Mouse (Mus musculus) right cerebral cortex, postnatal 25 days (tissue): ENCODE results near the gene Hilpda.

Source experiments
- DNase-seq: peaks from one replicate; pipeline ENCODE4 v3.0.0; 2022

The Hilpda gene

GRCm38 (mm10) chr6:29278513-29279267 lies 6.4 kb downstream of the Hilpda start:
- DNase-seq: no peak

DNA sequence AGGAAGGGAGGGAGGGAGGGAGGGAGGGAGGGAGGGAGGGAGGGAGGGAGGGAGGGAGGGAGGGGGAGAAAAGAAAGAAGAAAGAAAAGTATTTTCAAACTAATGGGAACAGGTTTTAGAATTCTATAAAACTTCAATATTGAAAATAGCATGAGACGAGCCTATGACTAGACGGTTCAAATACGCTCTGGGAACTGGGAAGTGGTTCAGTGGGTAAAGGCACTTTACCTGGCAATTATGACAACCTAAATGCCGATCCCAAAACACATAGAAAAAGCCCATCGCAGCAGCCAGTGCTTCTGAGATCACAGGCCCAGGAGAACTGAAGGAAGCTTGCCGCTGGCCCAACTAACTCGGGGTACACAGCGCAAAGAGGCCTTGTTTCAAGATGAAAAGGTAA lies 7.0 kb downstream of the Hilpda start, which contains the start of gene Fam71f2:
Gene Fam71f2 (plus strand): TSS at position 301 of the 400 bp plus-strand sequence.
- DNase-seq: no peak

GRCm38 (mm10) chr6:29280671-29281070 lies 8.4 kb downstream of the Hilpda start:
- DNase-seq: no peak

DNA sequence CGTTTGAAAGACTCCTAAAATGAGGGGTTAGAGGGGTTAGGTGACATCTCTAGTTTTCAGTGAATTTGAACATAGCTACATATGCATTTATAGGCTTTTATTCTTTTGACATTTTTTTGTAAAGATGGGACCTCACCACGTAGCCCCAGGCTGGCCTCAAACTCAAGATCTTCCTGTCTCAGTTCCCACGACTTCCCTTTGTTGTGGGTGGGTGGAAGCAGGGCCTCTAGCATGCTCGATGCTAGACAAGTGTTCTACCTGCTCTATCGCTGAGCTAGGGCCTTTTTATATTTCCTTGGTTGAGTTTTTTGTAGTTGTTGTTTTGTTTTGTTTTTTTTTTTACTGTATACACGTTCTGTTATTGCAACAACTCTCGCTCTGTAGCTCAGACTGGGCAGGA lies 14.6 kb downstream of the Hilpda start:
- no peak for DNase-seq

- no peak for DNase-seq
Measured at GRCm38 (mm10) chr6:29287481-29287880, 15.2 kb downstream of the Hilpda start.

DNA sequence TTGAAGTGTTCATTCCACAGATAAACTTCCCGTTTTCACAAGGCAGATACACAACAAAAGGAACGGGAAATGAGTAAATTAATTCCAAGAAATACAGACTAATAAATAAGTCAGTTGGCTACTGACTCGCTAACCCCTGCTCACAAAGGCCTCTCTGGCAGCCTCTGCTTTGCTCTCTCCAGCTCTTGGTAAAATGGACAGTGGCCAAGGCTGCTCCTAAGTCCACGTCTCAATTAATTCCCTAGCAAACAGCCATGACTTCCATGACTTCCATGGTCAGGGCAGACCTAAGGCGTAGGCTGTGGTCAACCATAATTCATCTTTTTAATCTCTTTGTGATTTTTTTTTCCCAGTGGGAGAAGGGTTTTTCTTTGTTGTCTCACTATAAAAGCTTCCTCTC lies 15.7 kb downstream of the Hilpda start:
- no peak for DNase-seq

GRCm38 (mm10) chr6:29288651-29289050 lies 16.4 kb downstream of the Hilpda start:
- DNase-seq: no peak

GRCm38 (mm10) chr6:29299112-29299511 lies 26.8 kb downstream of the Hilpda start:
- DNase-seq: no peak

DNA sequence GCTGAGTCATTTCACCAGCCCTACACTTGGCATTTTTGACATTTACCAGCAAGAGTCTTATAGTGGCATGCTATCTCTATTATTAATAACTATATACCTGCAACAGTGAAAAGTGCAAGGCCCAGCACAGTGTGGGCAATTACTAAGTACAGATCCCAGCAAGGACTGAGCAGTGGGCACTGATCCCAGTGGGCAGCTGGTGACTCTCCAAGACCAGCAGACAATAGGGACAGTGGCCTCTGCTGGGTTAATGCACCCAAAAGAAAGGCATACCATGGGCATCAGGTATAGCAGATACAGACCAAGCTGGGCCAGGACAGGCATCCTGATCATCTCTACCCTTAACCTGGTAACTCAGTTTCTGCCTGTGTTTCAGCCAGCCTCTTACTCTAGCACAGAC lies 31.0 kb downstream of the Hilpda start:
- DNase-seq: no peak

DNA sequence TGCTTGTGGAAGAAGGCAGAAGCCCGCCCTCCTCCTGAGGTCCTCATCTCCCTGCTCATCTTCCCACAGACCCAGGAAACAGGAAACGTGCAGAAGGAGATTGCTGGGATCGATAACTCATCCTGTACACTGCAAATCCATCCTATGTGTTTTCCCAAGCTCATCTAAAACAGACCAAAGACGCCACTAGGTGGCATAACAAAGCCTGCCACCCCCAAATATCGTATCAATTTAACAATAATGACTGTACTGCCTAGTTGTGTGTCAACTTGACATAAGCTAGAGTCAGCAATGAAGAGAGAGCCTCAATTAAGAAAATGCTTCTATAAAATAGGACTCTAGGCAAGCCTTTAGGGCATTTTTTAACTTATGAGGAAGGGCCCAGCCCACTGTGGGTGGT lies 31.4 kb downstream of the Hilpda start:
- no peak for DNase-seq

DNA sequence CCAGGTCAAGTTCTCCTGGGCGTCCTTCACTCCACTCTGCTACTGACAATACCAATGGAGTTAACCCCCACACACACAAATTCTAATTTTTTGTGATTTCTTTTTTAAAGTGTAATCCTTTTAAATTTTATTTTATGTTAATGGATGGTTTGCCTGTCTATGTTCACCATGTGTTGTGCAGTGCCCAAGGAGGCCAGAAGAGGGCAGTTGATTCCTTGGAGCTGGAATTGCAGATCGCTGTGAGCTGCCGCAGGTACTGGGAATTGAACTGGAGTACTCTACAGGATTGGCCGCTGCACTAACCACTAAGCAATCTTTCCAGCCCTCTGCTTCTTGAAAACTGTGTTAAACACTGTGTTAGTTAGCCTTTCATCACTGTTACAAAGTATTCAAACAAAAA lies 33.2 kb downstream of the Hilpda start:
- no peak for DNase-seq

- DNase-seq: no peak
Measured at GRCm38 (mm10) chr6:29308846-29309605, 36.7 kb downstream of the Hilpda start.

- no peak for DNase-seq
Measured at GRCm38 (mm10) chr6:29313690-29314202, 41.5 kb downstream of the Hilpda start.

DNA sequence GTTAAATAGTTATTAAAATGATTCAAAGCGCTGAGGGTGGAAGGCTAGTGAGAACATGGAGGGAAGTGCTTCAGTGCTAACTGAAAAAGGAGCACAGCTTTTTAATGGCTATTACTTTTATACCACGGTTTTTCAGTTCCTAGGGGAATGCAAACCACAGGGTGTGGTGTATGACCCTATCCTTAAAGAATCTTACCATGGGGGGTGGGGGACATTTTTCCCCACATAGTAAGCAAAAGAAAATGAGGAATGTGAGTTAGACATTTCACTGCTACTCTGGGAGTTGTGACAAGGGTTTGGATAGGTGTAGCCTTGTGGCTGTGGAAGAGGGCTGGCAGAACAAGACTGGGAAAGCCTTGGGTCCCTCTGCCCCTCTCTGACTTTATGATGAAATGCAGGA lies 45.0 kb downstream of the Hilpda start:
- no peak for DNase-seq

GRCm38 (mm10) chr6:29317941-29318340 lies 45.7 kb downstream of the Hilpda start:
- DNase-seq: no peak

- no peak for DNase-seq
Measured at GRCm38 (mm10) chr6:29318879-29319278, 46.6 kb downstream of the Hilpda start, which contains the start of gene Fam71f1. Gene Fam71f1, plus strand, starts transcription at chr6:29319140.

- no peak for DNase-seq
Measured at GRCm38 (mm10) chr6:29321586-29321985, 49.3 kb downstream of the Hilpda start.

DNA sequence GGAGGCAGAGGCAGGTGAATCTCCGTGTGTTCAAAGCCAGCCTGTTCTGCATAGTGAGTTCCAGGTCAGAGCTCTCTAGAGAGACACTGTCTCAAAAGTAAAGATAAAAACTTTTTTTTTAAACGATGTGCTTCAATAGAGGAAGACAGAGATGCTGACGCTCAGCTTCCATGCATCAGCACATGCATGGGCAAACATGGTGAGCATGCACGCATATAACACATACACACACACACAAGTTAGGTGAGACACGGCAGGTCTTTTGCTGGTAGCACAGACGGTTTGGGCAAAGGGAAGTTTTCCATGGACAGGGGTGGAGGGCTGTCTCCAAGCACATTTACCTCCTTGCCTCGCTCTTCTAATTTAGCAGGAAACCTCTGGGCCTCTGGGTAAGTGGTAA lies 49.9 kb downstream of the Hilpda start:
- no peak for DNase-seq

- DNase-seq: no peak
Measured at GRCm38 (mm10) chr6:29322735-29323134, 50.4 kb downstream of the Hilpda start.
